Mouse (Mus musculus) neural tube, embryonic 14.5 days (tissue): ENCODE results near the gene Tanc2. TPM values are rescaled to one million over a fixed set of nuclear protein-coding genes. Genes with fewer than 3 reads are reported as not detected.
A peak's percentile ranks its signal among the peaks of the same experiment; 100 is the strongest.

Experiments used
- ATAC-seq: fragments of 200-750 bp; cut with Nextera tagmentation; 2 replicates; pipeline ENCODE4 v1.8.0; 2017; ENCODE audit warnings: low read depth, mild to moderate bottlenecking, moderate TSS enrichment, moderate library complexity
- H3K27ac ChIP-seq: fragments of 300-500 bp; sonication (generic); 2 replicates; pipeline ENCODE4 v1.5.1; 2014; ENCODE audit warnings: low read depth, mild to moderate bottlenecking, control low read depth, low read length, moderate library complexity, mixed read lengths
- H3K27me3 ChIP-seq: fragments of 300-500 bp; sonication (generic); 2 replicates; pipeline ENCODE4 v1.6.1; 2014; ENCODE audit warnings: low read length; ENCODE audit not compliant: control insufficient read depth, insufficient read depth
- H3K36me3 ChIP-seq: fragments of 300-500 bp; sonication (generic); 2 replicates; pipeline ENCODE4 v1.6.1; 2014; ENCODE audit warnings: low read length, mixed read lengths; ENCODE audit not compliant: control insufficient read depth, insufficient read depth
- H3K4me1 ChIP-seq: fragments of 300-500 bp; sonication (generic); 2 replicates; pipeline ENCODE4 v1.6.1; 2014; ENCODE audit warnings: low read length; ENCODE audit not compliant: control insufficient read depth, insufficient read depth
- H3K4me2 ChIP-seq: fragments of 300-500 bp; sonication (generic); 2 replicates; pipeline ENCODE4 v1.6.1; 2014; ENCODE audit warnings: mild to moderate bottlenecking, low read depth, low read length, control low read depth
- H3K4me3 ChIP-seq: fragments of 300-500 bp; sonication (generic); 2 replicates; pipeline ENCODE4 v1.5.1; 2014; ENCODE audit warnings: low read depth, low read length, control low read depth, mixed read lengths
- H3K9ac ChIP-seq: fragments of 300-500 bp; sonication (generic); replicated peaks from 2 replicates; pipeline ENCODE4 v1.6.1; 2014; ENCODE audit warnings: low read depth, mild to moderate bottlenecking, control low read depth, low read length, mixed read lengths
- H3K9me3 ChIP-seq: fragments of 300-500 bp; sonication (generic); 2 replicates; pipeline ENCODE4 v1.6.1; 2016; ENCODE audit warnings: low read length; ENCODE audit not compliant: control insufficient read depth
- WGBS: fragments of 180-500 bp; shearing (Covaris S2); extraction: QIAGEN DNeasy Blood & Tissue Kit; methylation state at CpG from one replicate; pipeline ENCODE4 v1.1.7; 2014; 5-methylcytosine and 5-hydroxymethylcytosine counted together
- polyA plus RNA-seq: library from polyadenylated mRNA; unstranded; fragments of >200 nt; fragmentation: Nextera tagmentation; extraction: Ambion mirVana; gene quantifications from 2 replicates; pipeline ENCODE4 v1.2.1, GENCODE M21; 2014

Gene Tanc2
- polyA plus RNA-seq, 1 experiment from 2014 or later: 77.0 TPM

- WGBS: 82% methylated on average over 3 of the region's 3 CpGs
- Histone ChIP-seq H3K4me3 (no peak overlapping the region), H3K27me3 (no peaks in the 10 kb centered on the region), H3K4me2 (no peak overlapping the region), H3K4me1 (no peaks in the 10 kb centered on the region), H3K9ac (no peak overlapping the region), H3K36me3 (peaks cover 52% of the 10 kb centered on the region), H3K27ac (no peak overlapping the region), H3K9me3 (no peaks in the 10 kb centered on the region)
- ATAC-seq: no peak
Observed at GRCm38 (mm10) chr11:105920098-105920785, 330.5 kb downstream of the Tanc2 start.

GRCm38 (mm10) chr11:105920836-105921235 is 331.1 kb downstream of the Tanc2 start:
- Histone ChIP-seq H3K9ac (no peak overlapping the region), H3K36me3 (peaks cover 52% of the 10 kb centered on the region), H3K27me3 (no peaks in the 10 kb centered on the region), H3K9me3 (no peaks in the 10 kb centered on the region), H3K4me1 (no peaks in the 10 kb centered on the region), H3K4me3 (no peak overlapping the region), H3K27ac (no peak overlapping the region), H3K4me2 (no peak overlapping the region)
- 90% methylated on average over 2 of the region's 2 CpGs for WGBS
- no peak for ATAC-seq

GRCm38 (mm10) chr11:105921275-105921674 is 331.5 kb downstream of the Tanc2 start:
- Histone ChIP-seq H3K4me1 (no peaks in the 10 kb centered on the region), H3K4me3 (no peak overlapping the region), H3K9ac (no peak overlapping the region), H3K27ac (no peak overlapping the region), H3K4me2 (no peak overlapping the region), H3K27me3 (no peaks in the 10 kb centered on the region), H3K36me3 (peaks cover 48% of the 10 kb centered on the region), H3K9me3 (no peaks in the 10 kb centered on the region)
- ATAC-seq: no peak
- WGBS: 96% methylated on average over 5 of the region's 5 CpGs

- Histone ChIP-seq H3K27ac (no peak overlapping the region), H3K36me3 (peaks cover 39% of the 10 kb centered on the region), H3K9me3 (no peaks in the 10 kb centered on the region), H3K4me2 (no peak overlapping the region), H3K4me1 (no peaks in the 10 kb centered on the region), H3K27me3 (no peaks in the 10 kb centered on the region), H3K4me3 (no peak overlapping the region), H3K9ac (no peak overlapping the region)
- 81% methylated on average over 20 of the region's 20 CpGs for WGBS
- no peak for ATAC-seq
Observed at GRCm38 (mm10) chr11:105922769-105923663, 333.2 kb downstream of the Tanc2 start.

GRCm38 (mm10) chr11:105927065-105928030 is 337.6 kb downstream of the Tanc2 start:
- Histone ChIP-seq H3K4me3 (no peak overlapping the region), H3K4me2 (no peak overlapping the region), H3K27me3 (no peaks in the 10 kb centered on the region), H3K27ac (no peak overlapping the region), H3K9ac (no peak overlapping the region), H3K9me3 (no peaks in the 10 kb centered on the region), H3K4me1 (no peaks in the 10 kb centered on the region), H3K36me3 (peaks cover 19% of the 10 kb centered on the region)
- WGBS: 55% methylated on average over 14 of the region's 14 CpGs
- peak; percentile 83 for ATAC-seq

- H3K27me3 ChIP-seq: no peaks in the 10 kb centered on the region
- H3K27ac ChIP-seq: no peak overlapping the region
- no peaks in the 10 kb centered on the region for H3K4me1 ChIP-seq
- no peak overlapping the region for H3K4me3 ChIP-seq
- WGBS: 73% methylated on average over 5 of the region's 5 CpGs
- no peaks in the 10 kb centered on the region for H3K9me3 ChIP-seq
- H3K36me3 ChIP-seq: peaks cover 11% of the 10 kb centered on the region; the same call in 1 of the 2 replicates
- no peak for ATAC-seq
- H3K9ac ChIP-seq: no peak overlapping the region
- no peak overlapping the region for H3K4me2 ChIP-seq
Observed at GRCm38 (mm10) chr11:105928171-105928570, 338.4 kb downstream of the Tanc2 start.

- Histone ChIP-seq H3K9me3 (no peaks in the 10 kb centered on the region), H3K27me3 (no peaks in the 10 kb centered on the region), H3K4me1 (no peaks in the 10 kb centered on the region), H3K4me3 (no peak overlapping the region), H3K36me3 (no peaks in the 10 kb centered on the region), H3K9ac (no peak overlapping the region), H3K27ac (no peak overlapping the region), H3K4me2 (no peak overlapping the region)
- WGBS: 84% methylated on average over 3 of the region's 3 CpGs
- no peak for ATAC-seq
Observed at GRCm38 (mm10) chr11:105931380-105931779, 341.6 kb downstream of the Tanc2 start.

GRCm38 (mm10) chr11:105933746-105934145 is 344.0 kb downstream of the Tanc2 start:
- Histone ChIP-seq H3K9me3 (no peaks in the 10 kb centered on the region), H3K9ac (no peak overlapping the region), H3K27ac (no peak overlapping the region), H3K4me2 (no peak overlapping the region), H3K4me1 (no peaks in the 10 kb centered on the region), H3K4me3 (no peak overlapping the region), H3K27me3 (no peaks in the 10 kb centered on the region), H3K36me3 (no peaks in the 10 kb centered on the region)
- WGBS: 91% methylated on average over 8 of the region's 8 CpGs
- ATAC-seq: no peak
